Mouse (Mus musculus) MN1 (cell line): Measurements from ENCODE around the gene Jmjd1c.

ENCODE experiments used
- DNase-seq: peaks from one replicate; pipeline ENCODE4 v3.0.0-alpha.2; 2016; ENCODE audit warnings: low spot score

Jmjd1c gene

DNA sequence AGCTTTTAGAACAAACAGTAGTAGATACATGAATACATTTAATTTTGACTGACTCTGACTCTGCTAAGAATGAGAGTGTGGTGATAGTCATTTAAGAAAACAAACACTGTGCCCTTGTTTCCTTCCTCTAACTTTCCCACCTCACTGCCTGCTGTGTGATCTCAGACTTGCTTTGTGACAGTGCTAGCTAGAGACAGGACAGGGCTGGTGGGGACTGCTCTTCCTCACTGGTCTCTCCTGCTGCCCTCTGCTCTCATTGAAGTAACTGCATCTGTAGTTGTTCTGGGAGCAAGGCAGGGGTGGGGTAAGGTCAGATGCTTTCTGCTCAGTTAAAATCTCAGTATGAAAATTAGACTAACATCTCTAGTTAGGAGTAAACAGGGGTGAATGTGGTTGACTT is 93.1 kb downstream of the Jmjd1c start:
- DNase-seq: no peak

DNA sequence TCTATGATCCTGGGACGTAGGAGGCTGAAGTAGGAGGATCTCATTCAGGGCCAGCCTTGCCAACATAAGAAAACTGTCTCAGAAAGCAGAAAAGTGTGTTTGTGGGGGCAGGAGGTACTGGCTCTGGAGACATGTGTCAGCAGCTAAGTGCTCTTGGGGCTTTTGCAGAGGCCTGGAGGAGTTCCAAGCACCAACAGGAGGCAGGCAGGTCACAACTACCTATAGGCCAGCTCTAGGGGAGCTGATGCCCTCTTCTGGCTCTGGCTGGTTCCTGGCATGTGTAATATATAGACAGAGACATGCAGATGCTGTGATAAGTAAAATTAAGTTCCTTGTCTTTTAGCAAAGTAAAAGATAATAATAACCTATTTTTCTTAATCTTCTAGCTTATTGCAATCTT is 94.3 kb downstream of the Jmjd1c start:
- no peak for DNase-seq

- no peak for DNase-seq
Measured at GRCm38 (mm10) chr10:67192366-67192765, 96.4 kb downstream of the Jmjd1c start.

GRCm38 (mm10) chr10:67193003-67193652 is 97.2 kb downstream of the Jmjd1c start:
- DNase-seq: no peak

GRCm38 (mm10) chr10:67194046-67194445 is 98.1 kb downstream of the Jmjd1c start:
- no peak for DNase-seq

DNA sequence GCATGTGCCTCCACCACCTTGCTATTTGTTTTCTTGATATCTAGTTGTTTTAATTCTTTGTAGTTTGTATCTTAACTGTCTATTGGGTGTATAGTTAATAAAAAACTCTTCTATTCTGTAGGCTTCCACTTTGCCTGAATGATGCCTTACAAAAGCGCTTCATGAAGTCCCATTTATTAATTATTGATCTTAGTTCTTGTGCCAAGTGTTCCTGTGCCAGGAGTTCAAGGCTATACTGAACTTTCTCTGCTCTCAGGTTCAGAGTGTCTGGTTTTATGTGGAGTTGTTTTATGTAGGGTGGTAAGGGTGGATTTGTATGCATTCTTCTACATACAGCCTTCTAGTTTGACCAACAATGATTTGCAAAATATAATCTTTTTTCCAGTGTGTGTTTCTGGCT is 99.7 kb downstream of the Jmjd1c start:
- DNase-seq: no peak

DNA sequence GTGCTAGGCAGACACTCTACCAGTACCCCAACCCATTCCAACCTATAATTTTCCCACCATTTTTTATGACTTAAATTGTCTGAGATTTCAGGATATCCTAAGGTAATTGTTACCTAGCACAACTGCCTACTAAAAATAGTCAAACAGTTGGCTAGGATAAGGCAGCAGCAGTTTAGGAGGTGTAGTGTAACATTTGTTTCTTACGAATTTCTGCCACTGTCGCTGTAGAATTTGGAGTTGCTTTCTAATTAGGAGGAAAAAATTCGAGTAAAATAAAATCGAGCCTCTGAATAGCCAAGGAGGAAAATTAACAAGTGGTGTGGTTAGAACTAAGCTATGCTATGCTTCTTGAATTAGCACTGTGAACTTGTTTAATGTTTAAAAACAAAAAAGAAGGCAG is 101.3 kb downstream of the Jmjd1c start:
- no peak for DNase-seq

DNA sequence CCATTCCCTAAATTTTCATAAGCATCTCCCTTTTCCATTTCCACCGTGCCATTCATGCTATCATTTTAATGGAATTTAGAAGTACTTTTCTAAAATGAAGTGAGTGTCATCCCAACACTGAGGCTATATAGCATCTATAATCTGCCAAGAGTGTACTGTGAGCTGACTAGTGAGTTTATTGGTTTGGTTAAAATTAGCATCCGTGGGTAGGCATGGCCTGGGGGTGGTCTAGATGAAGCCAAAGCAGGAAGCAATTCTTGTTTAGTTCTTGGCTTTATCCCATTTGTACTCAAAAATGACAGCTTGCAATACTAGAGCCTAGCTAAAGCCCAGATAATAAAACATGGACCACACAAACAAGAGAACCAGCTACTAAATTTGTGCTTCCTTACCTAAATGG is 101.9 kb downstream of the Jmjd1c start:
- DNase-seq: no peak

DNA sequence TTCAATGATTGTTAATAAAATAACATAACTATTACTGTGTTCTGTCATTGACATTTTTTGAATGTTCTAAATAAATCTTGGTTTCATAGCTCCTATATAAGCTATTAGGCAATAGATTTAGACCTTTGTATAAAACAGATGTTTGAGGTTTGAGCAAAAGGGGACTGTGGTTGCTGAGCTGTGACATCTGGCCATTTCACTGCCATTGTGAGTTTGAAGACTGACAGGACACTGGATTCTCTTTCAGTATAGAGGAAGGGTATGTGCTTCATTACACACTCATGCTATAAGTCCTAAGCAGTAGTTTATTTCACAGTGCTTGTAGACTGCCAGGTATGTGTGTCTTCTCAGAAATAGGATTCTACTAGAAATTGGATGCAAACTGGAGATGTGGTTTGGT is 105.8 kb downstream of the Jmjd1c start:
- no peak for DNase-seq

- DNase-seq: no peak
Measured at GRCm38 (mm10) chr10:67202470-67202869, 106.5 kb downstream of the Jmjd1c start.

GRCm38 (mm10) chr10:67204652-67205407 is 108.9 kb downstream of the Jmjd1c start:
- no peak for DNase-seq

GRCm38 (mm10) chr10:67207931-67208330 is 112.0 kb downstream of the Jmjd1c start:
- no peak for DNase-seq

- DNase-seq: no peak
Measured at GRCm38 (mm10) chr10:67209916-67210675, 114.2 kb downstream of the Jmjd1c start.

- no peak for DNase-seq
Measured at GRCm38 (mm10) chr10:67212031-67212430, 116.1 kb downstream of the Jmjd1c start.

- DNase-seq: no peak
Measured at GRCm38 (mm10) chr10:67213720-67214119, 117.8 kb downstream of the Jmjd1c start.

- DNase-seq: no peak
Measured at GRCm38 (mm10) chr10:67215133-67215532, 119.2 kb downstream of the Jmjd1c start.

DNA sequence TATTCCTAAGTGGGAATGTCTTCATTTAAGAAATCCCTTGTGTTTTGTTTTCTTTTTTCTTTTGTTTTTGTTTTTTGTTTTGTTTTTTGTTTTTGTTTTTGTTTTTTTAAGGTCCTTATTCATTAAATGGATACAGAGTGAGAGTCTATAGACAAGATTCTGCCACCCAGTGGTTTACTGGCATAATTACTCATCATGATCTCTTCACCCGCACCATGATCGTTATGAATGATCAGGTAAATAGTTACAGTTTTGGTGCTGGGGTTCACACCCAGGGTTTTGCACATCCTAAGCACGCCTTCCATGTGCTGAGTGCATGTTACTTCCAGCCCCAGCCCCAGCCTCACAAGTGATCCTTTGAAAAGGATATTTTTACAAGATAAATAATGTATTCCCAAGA is 120.9 kb downstream of the Jmjd1c start:
- peak; percentile 19 for DNase-seq

DNA sequence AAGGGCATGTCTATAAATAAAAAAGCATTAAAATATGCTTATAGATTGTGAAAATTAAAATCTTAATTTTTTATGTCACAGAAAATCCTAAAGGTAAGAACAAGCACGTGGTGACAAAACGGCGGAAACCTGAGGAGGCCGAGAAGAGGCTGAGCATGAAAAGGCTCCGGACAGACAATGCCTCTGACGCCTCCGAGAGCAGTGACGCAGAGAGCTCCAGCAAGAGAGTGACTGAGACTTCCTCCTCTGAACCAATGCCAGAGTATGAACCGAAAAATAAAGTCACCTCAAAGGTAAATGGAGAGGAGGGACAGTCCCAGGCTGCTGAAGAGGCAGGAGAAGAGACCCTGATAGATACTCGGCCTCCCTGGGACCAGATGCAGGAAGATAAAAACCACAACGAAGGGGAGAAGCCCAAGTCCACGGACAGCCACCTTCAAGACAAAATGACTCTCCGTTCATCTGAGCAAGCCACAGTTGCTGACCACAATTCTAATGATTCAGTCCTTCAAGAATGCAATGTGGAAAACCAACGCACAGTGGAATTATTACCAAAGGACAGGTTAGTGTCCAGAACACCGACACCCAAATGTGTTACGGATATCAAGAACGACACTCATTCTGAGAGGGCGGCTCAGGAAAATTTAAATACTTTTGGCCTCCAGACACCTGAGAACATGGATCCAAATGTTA is 123.1 kb downstream of the Jmjd1c start:
- DNase-seq: no peak

- no peak for DNase-seq
Measured at GRCm38 (mm10) chr10:67220251-67220650, 124.3 kb downstream of the Jmjd1c start.

DNA sequence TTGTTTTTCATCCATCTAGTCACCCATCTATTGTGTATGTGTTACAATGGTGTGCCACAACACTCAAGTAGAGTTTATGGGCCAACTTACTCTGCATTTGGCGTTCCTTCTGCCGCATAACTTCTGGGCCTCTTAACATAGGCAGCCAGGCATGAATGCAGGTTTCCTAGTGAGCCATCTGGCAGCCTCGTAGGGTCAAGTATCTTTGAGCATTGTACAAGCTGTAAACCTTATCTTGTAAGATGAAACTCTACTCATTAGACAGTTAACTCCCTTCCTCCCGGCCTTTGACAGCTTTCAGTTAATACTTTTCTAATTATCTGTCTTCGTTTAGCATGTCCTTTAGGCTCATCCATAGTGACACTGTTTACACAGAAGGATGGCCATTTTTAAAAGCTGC is 125.4 kb downstream of the Jmjd1c start:
- peak; percentile 20 for DNase-seq

- no peak for DNase-seq
Measured at GRCm38 (mm10) chr10:67223942-67224341, 128.0 kb downstream of the Jmjd1c start.

DNA sequence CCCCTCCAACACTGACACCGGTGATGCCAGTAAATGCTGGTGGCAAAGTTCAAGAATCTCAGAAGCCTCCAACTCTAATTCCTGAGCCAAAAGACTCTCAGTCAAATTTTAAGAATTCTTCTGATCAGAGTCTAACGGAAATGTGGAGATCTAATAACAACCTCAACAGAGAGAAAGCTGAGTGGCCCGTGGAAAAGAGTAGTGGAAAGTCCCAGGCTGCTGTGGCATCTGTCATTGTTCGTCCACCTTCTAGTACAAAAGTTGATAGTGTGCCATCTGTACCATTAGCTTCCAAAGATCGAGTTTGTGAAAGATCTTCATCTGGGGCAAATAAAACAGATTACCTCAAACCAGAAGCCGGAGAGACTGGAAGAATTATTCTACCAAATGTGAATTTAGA is 129.6 kb downstream of the Jmjd1c start:
- DNase-seq: no peak
